Mouse (Mus musculus) limb, embryonic 14.5 days (tissue): ENCODE measurements around the gene Nanos3. TPM values are rescaled to one million over a fixed set of nuclear protein-coding genes. Genes with fewer than 3 reads are reported as not detected.

ENCODE experiments used
- ATAC-seq: fragments of 200-750 bp; cut with Nextera tagmentation; 2 replicates; pipeline ENCODE4 v1.8.0; 2017; ENCODE audit warnings: low read depth, moderate number of reproducible peaks, moderate TSS enrichment; ENCODE audit not compliant: low FRiP score
- DNase-seq: peaks from one replicate; pipeline ENCODE4 v3.0.0-alpha.2; 2015; ENCODE audit warnings: low spot score
- H3K27ac ChIP-seq: fragments of 300-500 bp; sonication (generic); replicated peaks from 2 replicates; pipeline ENCODE4 v1.5.1; 2014; ENCODE audit warnings: low read depth, mild to moderate bottlenecking, low read length, moderate library complexity, mixed read lengths
- H3K27me3 ChIP-seq: fragments of 300-500 bp; sonication (generic); 2 replicates; pipeline ENCODE4 v1.6.1; 2014; ENCODE audit warnings: low read length, mixed read lengths; ENCODE audit not compliant: control insufficient read depth, insufficient read depth
- H3K36me3 ChIP-seq: fragments of 300-500 bp; sonication (generic); 2 replicates; pipeline ENCODE4 v1.6.1; 2014; ENCODE audit warnings: mild to moderate bottlenecking, low read length, moderate library complexity, mixed read lengths; ENCODE audit not compliant: control insufficient read depth, insufficient read depth
- H3K4me1 ChIP-seq: fragments of 300-500 bp; sonication (generic); 2 replicates; pipeline ENCODE4 v1.6.1; 2014; ENCODE audit warnings: antibody characterized with exemption, low read length, mixed read lengths; ENCODE audit not compliant: control insufficient read depth, insufficient read depth
- H3K4me2 ChIP-seq: fragments of 300-500 bp; sonication (generic); replicated peaks from 2 replicates; pipeline ENCODE4 v1.6.1; 2014; ENCODE audit warnings: low read depth, mild to moderate bottlenecking, low read length, moderate library complexity; ENCODE audit not compliant: severe bottlenecking
- H3K4me3 ChIP-seq: fragments of 300-500 bp; sonication (generic); replicated peaks from 2 replicates; pipeline ENCODE4 v1.5.1; 2014; ENCODE audit warnings: low read length
- H3K9ac ChIP-seq: fragments of 300-500 bp; sonication (generic); 2 replicates; pipeline ENCODE4 v1.6.1; 2014; ENCODE audit warnings: mild to moderate bottlenecking, low read depth, low read length, moderate library complexity; ENCODE audit not compliant: severe bottlenecking
- H3K9me3 ChIP-seq: fragments of 300-500 bp; sonication (generic); 2 replicates; pipeline ENCODE4 v1.6.1; 2016; ENCODE audit warnings: low read length; ENCODE audit not compliant: control insufficient read depth
- POLR2A ChIP-seq: fragments of 200-500 bp; IDR thresholded peaks from 2 replicates; pipeline ENCODE4 v1.8.0; 2012; ENCODE audit warnings: inconsistent platforms, mild to moderate bottlenecking, moderate library complexity, borderline replicate concordance; ENCODE audit not compliant: insufficient read depth, insufficient read length; ENCODE audit errors: extremely low read depth
- WGBS: fragments of 180-500 bp; shearing (Covaris S2); extraction: QIAGEN DNeasy Blood & Tissue Kit; methylation state at CpG from one replicate; pipeline ENCODE4 v1.1.7; 2014; 5-methylcytosine and 5-hydroxymethylcytosine counted together
- polyA plus RNA-seq, 2 experiments: library from polyadenylated mRNA; depleted of rRNA in 1 of 2; stranded (reverse) in 1 of 2; unstranded in 1 of 2; fragments of >200 nt; fragmentation: Nextera tagmentation in 1 of 2; extraction: Ambion mirVana in 1 of 2; gene quantifications; 2 replicates each; pipeline versions ENCODE4 v1.2.1 to v1.2.3; 2012 to 2014

Nanos3 gene
- polyA plus RNA-seq, 2 experiments, result 3.0 to 5.8 TPM

- no peak for DNase-seq
- 84% methylated on average over 7 of the region's 7 CpGs for WGBS
- no peak for ATAC-seq
- no peak overlapping the region for H3K4me3 ChIP-seq
- TF ChIP-seq POLR2A, result no peak
- H3K9ac ChIP-seq, result no peak overlapping the region
- H3K27ac ChIP-seq, result no peak overlapping the region
- no peaks in the 10 kb centered on the region for H3K27me3 ChIP-seq
- H3K9me3 ChIP-seq, result no peaks in the 10 kb centered on the region
- H3K36me3 ChIP-seq, result peaks cover 96% of the 10 kb centered on the region
- H3K4me1 ChIP-seq, result no peaks in the 10 kb centered on the region
- no peak overlapping the region for H3K4me2 ChIP-seq
Observed at GRCm38 (mm10) chr8:84220105-84220504, 35.1 kb upstream of the Nanos3 start.

GRCm38 (mm10) chr8:84218143-84218542, 33.1 kb upstream of the Nanos3 start:
- no peak for TF ChIP-seq POLR2A
- Histone ChIP-seq H3K9ac (no peak overlapping the region), H3K4me2 (no peak overlapping the region), H3K36me3 (peaks cover 91% of the 10 kb centered on the region), H3K4me3 (no peak overlapping the region), H3K9me3 (no peaks in the 10 kb centered on the region), H3K27ac (no peak overlapping the region), H3K27me3 (no peaks in the 10 kb centered on the region), H3K4me1 (no peaks in the 10 kb centered on the region)
- WGBS, result 98% methylated on average over 5 of the region's 5 CpGs
- ATAC-seq (no peak), DNase-seq (no peak)

GRCm38 (mm10) chr8:84217206-84217605, 32.2 kb upstream of the Nanos3 start:
- H3K4me3 ChIP-seq, result no peak overlapping the region
- DNase-seq (no peak), ATAC-seq (no peak)
- peaks cover 91% of the 10 kb centered on the region for H3K36me3 ChIP-seq
- no peak overlapping the region for H3K4me2 ChIP-seq
- no peaks in the 10 kb centered on the region for H3K9me3 ChIP-seq
- H3K9ac ChIP-seq, result no peak overlapping the region
- no peak for TF ChIP-seq POLR2A
- no peaks in the 10 kb centered on the region for H3K27me3 ChIP-seq
- H3K27ac ChIP-seq, result no peak overlapping the region
- H3K4me1 ChIP-seq, result no peaks in the 10 kb centered on the region
- 94% methylated on average over 11 of the region's 11 CpGs for WGBS

- Histone ChIP-seq H3K4me3 (no peak overlapping the region), H3K4me1 (0 out of 2 replicates have a peak, but pooled peaks cover 2% of the 10 kb centered on the region), H3K9ac (no peak overlapping the region), H3K9me3 (no peaks in the 10 kb centered on the region), H3K27ac (no peak overlapping the region), H3K27me3 (no peaks in the 10 kb centered on the region), H3K4me2 (no peak overlapping the region), H3K36me3 (peaks cover 89% of the 10 kb centered on the region)
- ATAC-seq (no peak), DNase-seq (no peak)
- WGBS, result 94% methylated on average over 4 of the region's 4 CpGs
- TF ChIP-seq POLR2A, result no peak
Observed at GRCm38 (mm10) chr8:84213277-84213676, 28.3 kb upstream of the Nanos3 start.

GRCm38 (mm10) chr8:84211881-84212563, 27.0 kb upstream of the Nanos3 start:
- peaks cover 10% of the 10 kb centered on the region for H3K4me1 ChIP-seq
- no peak overlapping the region for H3K27ac ChIP-seq
- H3K27me3 ChIP-seq, result no peaks in the 10 kb centered on the region
- ATAC-seq, result no peak
- peaks cover 88% of the 10 kb centered on the region for H3K36me3 ChIP-seq
- H3K9ac ChIP-seq, result no peak overlapping the region
- H3K9me3 ChIP-seq, result no peaks in the 10 kb centered on the region
- no peak for DNase-seq
- 92% methylated on average over 31 of the region's 31 CpGs for WGBS
- TF ChIP-seq POLR2A, result no peak
- no peak overlapping the region for H3K4me2 ChIP-seq
- H3K4me3 ChIP-seq, result no peak overlapping the region
